Mouse (Mus musculus): ENCODE data around the gene Ctnnbl1. TPM values are rescaled to one million over a fixed set of nuclear protein-coding genes. Genes with fewer than 3 reads are reported as not detected.

Ctnnbl1 gene
- polyA plus RNA-seq, 1 experiment from 2014 or later: 78.2 TPM

- no peak overlapping the region; the same call in 1 of the 2 replicates for H3K27ac ChIP-seq (ENCODE audit: low read length)
- 33% methylated on average over 8 of the region's 8 CpGs for WGBS
- H3K4me1 ChIP-seq (replicated peaks; ENCODE audit: control insufficient read depth, insufficient read depth, low read length): peaks cover 36% of the 10 kb centered on the region
- ATAC-seq: peak; percentile 19; the same call in 1 of the 2 replicates
- no peak overlapping the region for H3K4me3 ChIP-seq (replicated peaks; ENCODE audit: low read length)
- no peak overlapping the region for H3K9ac ChIP-seq (replicated peaks; ENCODE audit: low read depth, low read length)
- no peaks in the 10 kb centered on the region for H3K27me3 ChIP-seq (replicated peaks; ENCODE audit: control insufficient read depth, insufficient read depth, low read length)
- H3K9me3 ChIP-seq (ENCODE audit: control insufficient read depth, low read length): no peaks in the 10 kb centered on the region
- H3K4me2 ChIP-seq (ENCODE audit: low read length): no peak overlapping the region
- H3K36me3 ChIP-seq (ENCODE audit: control insufficient read depth, insufficient read depth): no peaks in the 10 kb centered on the region
Measured at GRCm38 (mm10) chr2:157705777-157706158, 31.4 kb upstream of the Ctnnbl1 start.

- H3K27ac ChIP-seq (ENCODE audit: low read length): no peak overlapping the region
Measured at GRCm38 (mm10) chr2:157707191-157707923, 29.8 kb upstream of the Ctnnbl1 start.

GRCm38 (mm10) chr2:157712677-157713076 is 24.5 kb upstream of the Ctnnbl1 start:
- H3K36me3 ChIP-seq (ENCODE audit: control insufficient read depth, insufficient read depth): no peaks in the 10 kb centered on the region
- ATAC-seq: no peak
- no peak overlapping the region for H3K9ac ChIP-seq (replicated peaks; ENCODE audit: low read depth, low read length)
- H3K9me3 ChIP-seq (ENCODE audit: control insufficient read depth, low read length): no peaks in the 10 kb centered on the region
- no peaks in the 10 kb centered on the region for H3K27me3 ChIP-seq (replicated peaks; ENCODE audit: control insufficient read depth, insufficient read depth, low read length)
- no peak overlapping the region for H3K4me2 ChIP-seq (ENCODE audit: low read length)
- H3K4me1 ChIP-seq (replicated peaks; ENCODE audit: control insufficient read depth, insufficient read depth, low read length): peaks cover 22% of the 10 kb centered on the region
- H3K4me3 ChIP-seq (replicated peaks; ENCODE audit: low read length): no peak overlapping the region
- 90% methylated on average over 6 of the region's 6 CpGs for WGBS
- H3K27ac ChIP-seq (ENCODE audit: low read length): no peak overlapping the region

More at GRCm38 (mm10) chr2:157707191-157707923, 29.8 kb upstream of the Ctnnbl1 start:
- H3K4me1 ChIP-seq (replicated peaks; ENCODE audit: control insufficient read depth, insufficient read depth, low read length): peaks cover 36% of the 10 kb centered on the region
- H3K9me3 ChIP-seq (ENCODE audit: control insufficient read depth, low read length): no peaks in the 10 kb centered on the region
- 41% methylated on average over 11 of the region's 11 CpGs for WGBS
- 0 out of 2 replicates have a peak, but pooled peaks have one; percentile 21 for ATAC-seq
- no peaks in the 10 kb centered on the region for H3K27me3 ChIP-seq (replicated peaks; ENCODE audit: control insufficient read depth, insufficient read depth, low read length)
- H3K4me3 ChIP-seq (replicated peaks; ENCODE audit: low read length): no peak overlapping the region
- H3K36me3 ChIP-seq (ENCODE audit: control insufficient read depth, insufficient read depth): no peaks in the 10 kb centered on the region
- no peak overlapping the region for H3K4me2 ChIP-seq (ENCODE audit: low read length)
- no peak overlapping the region for H3K9ac ChIP-seq (replicated peaks; ENCODE audit: low read depth, low read length)

GRCm38 (mm10) chr2:157715586-157716191 is 21.5 kb upstream of the Ctnnbl1 start:
- no peak overlapping the region for H3K27ac ChIP-seq (ENCODE audit: low read length)
- no peak overlapping the region for H3K9ac ChIP-seq (replicated peaks; ENCODE audit: low read depth, low read length)
- H3K4me3 ChIP-seq (replicated peaks; ENCODE audit: low read length): no peak overlapping the region
- H3K4me2 ChIP-seq (ENCODE audit: low read length): no peak overlapping the region
- H3K27me3 ChIP-seq (replicated peaks; ENCODE audit: control insufficient read depth, insufficient read depth, low read length): no peaks in the 10 kb centered on the region
- 39% methylated on average over 12 of the region's 12 CpGs for WGBS
- no peaks in the 10 kb centered on the region for H3K36me3 ChIP-seq (ENCODE audit: control insufficient read depth, insufficient read depth)
- peak; percentile 55 for ATAC-seq
- H3K4me1 ChIP-seq (replicated peaks; ENCODE audit: control insufficient read depth, insufficient read depth, low read length): peaks cover 17% of the 10 kb centered on the region
- no peaks in the 10 kb centered on the region for H3K9me3 ChIP-seq (ENCODE audit: control insufficient read depth, low read length)

- Histone ChIP-seq H3K9ac (replicated peaks; ENCODE audit: low read depth, low read length) (no peak overlapping the region), H3K4me1 (replicated peaks; ENCODE audit: control insufficient read depth, insufficient read depth, low read length) (peaks cover 17% of the 10 kb centered on the region), H3K9me3 (ENCODE audit: control insufficient read depth, low read length) (no peaks in the 10 kb centered on the region), H3K4me2 (ENCODE audit: low read length) (no peak overlapping the region), H3K36me3 (ENCODE audit: control insufficient read depth, insufficient read depth) (no peaks in the 10 kb centered on the region), H3K4me3 (replicated peaks; ENCODE audit: low read length) (no peak overlapping the region), H3K27me3 (replicated peaks; ENCODE audit: control insufficient read depth, insufficient read depth, low read length) (no peaks in the 10 kb centered on the region), H3K27ac (ENCODE audit: low read length) (no peak overlapping the region)
- no peak for ATAC-seq
- 57% methylated on average over 4 of the region's 4 CpGs for WGBS
Measured at GRCm38 (mm10) chr2:157718441-157718840, 18.8 kb upstream of the Ctnnbl1 start.

GRCm38 (mm10) chr2:157723883-157724573 is 13.2 kb upstream of the Ctnnbl1 start:
- no peak for ATAC-seq

GRCm38 (mm10) chr2:157724574-157724914 is 12.7 kb upstream of the Ctnnbl1 start:
- 57% methylated on average over 5 of the region's 5 CpGs for WGBS
- H3K4me3 ChIP-seq (replicated peaks; ENCODE audit: low read length): no peak overlapping the region
- H3K27me3 ChIP-seq (replicated peaks; ENCODE audit: control insufficient read depth, insufficient read depth, low read length): no peaks in the 10 kb centered on the region
- no peak for ATAC-seq
- no peak overlapping the region for H3K9ac ChIP-seq (replicated peaks; ENCODE audit: low read depth, low read length)
- no peaks in the 10 kb centered on the region for H3K9me3 ChIP-seq (ENCODE audit: control insufficient read depth, low read length)
- H3K4me2 ChIP-seq (ENCODE audit: low read length): no peak overlapping the region
- no peaks in the 10 kb centered on the region for H3K36me3 ChIP-seq (ENCODE audit: control insufficient read depth, insufficient read depth)
- peaks cover 11% of the 10 kb centered on the region for H3K4me1 ChIP-seq (replicated peaks; ENCODE audit: control insufficient read depth, insufficient read depth, low read length)
- H3K27ac ChIP-seq (ENCODE audit: low read length): no peak overlapping the region

More at GRCm38 (mm10) chr2:157723883-157724573, 13.2 kb upstream of the Ctnnbl1 start:
- WGBS: 38% methylated on average over 8 of the region's 8 CpGs
- Histone ChIP-seq H3K9me3 (ENCODE audit: control insufficient read depth, low read length) (no peaks in the 10 kb centered on the region), H3K9ac (replicated peaks; ENCODE audit: low read depth, low read length) (no peak overlapping the region), H3K4me3 (replicated peaks; ENCODE audit: low read length) (no peak overlapping the region), H3K36me3 (ENCODE audit: control insufficient read depth, insufficient read depth) (no peaks in the 10 kb centered on the region), H3K27ac (ENCODE audit: low read length) (no peak overlapping the region), H3K4me2 (ENCODE audit: low read length) (no peak overlapping the region), H3K27me3 (replicated peaks; ENCODE audit: control insufficient read depth, insufficient read depth, low read length) (no peaks in the 10 kb centered on the region), H3K4me1 (replicated peaks; ENCODE audit: control insufficient read depth, insufficient read depth, low read length) (peaks cover 11% of the 10 kb centered on the region)

GRCm38 (mm10) chr2:157744619-157745018 is 7.4 kb downstream of the Ctnnbl1 start:
- H3K27me3 ChIP-seq (replicated peaks; ENCODE audit: control insufficient read depth, insufficient read depth, low read length): no peaks in the 10 kb centered on the region
- no peak overlapping the region for H3K4me2 ChIP-seq (ENCODE audit: low read length)
- H3K9me3 ChIP-seq (ENCODE audit: control insufficient read depth, low read length): no peaks in the 10 kb centered on the region
- H3K9ac ChIP-seq (replicated peaks; ENCODE audit: low read depth, low read length): no peak overlapping the region
- no peak for ATAC-seq
- no peaks in the 10 kb centered on the region for H3K36me3 ChIP-seq (ENCODE audit: control insufficient read depth, insufficient read depth)
- H3K4me1 ChIP-seq (replicated peaks; ENCODE audit: control insufficient read depth, insufficient read depth, low read length): no peaks in the 10 kb centered on the region
- 84% methylated on average over 7 of the region's 7 CpGs for WGBS
- no peak overlapping the region for H3K4me3 ChIP-seq (replicated peaks; ENCODE audit: low read length)
- H3K27ac ChIP-seq (ENCODE audit: low read length): no peak overlapping the region

- no peaks in the 10 kb centered on the region for H3K9me3 ChIP-seq (ENCODE audit: control insufficient read depth, low read length)
- H3K36me3 ChIP-seq (ENCODE audit: control insufficient read depth, insufficient read depth): no peaks in the 10 kb centered on the region
- H3K27me3 ChIP-seq (replicated peaks; ENCODE audit: control insufficient read depth, insufficient read depth, low read length): no peaks in the 10 kb centered on the region
- ATAC-seq: no peak
- WGBS: 94% methylated on average over 4 of the region's 4 CpGs
- no peak overlapping the region for H3K4me2 ChIP-seq (ENCODE audit: low read length)
- H3K27ac ChIP-seq (ENCODE audit: low read length): no peak overlapping the region
- H3K9ac ChIP-seq (replicated peaks; ENCODE audit: low read depth, low read length): no peak overlapping the region
- peaks cover 9% of the 10 kb centered on the region for H3K4me1 ChIP-seq (replicated peaks; ENCODE audit: control insufficient read depth, insufficient read depth, low read length)
- H3K4me3 ChIP-seq (replicated peaks; ENCODE audit: low read length): no peak overlapping the region
Measured at GRCm38 (mm10) chr2:157745735-157746134, 8.5 kb downstream of the Ctnnbl1 start.
